Mouse (Mus musculus) spleen, adult 2 months (tissue): Measurements from ENCODE around the gene Ptprg. TPM values are rescaled to one million over a fixed set of nuclear protein-coding genes. Genes with fewer than 3 reads are reported as not detected.

ENCODE experiments used
- DNase-seq, 2 experiments: peaks; one replicate each; pipeline versions ENCODE4 v3.0.0 to v3.0.0-alpha.2; 2012 to 2021; ENCODE audit warnings: low spot score in 2 of 2, low read depth in 1 of 2
- H3K27ac ChIP-seq: fragments of 200-500 bp; 2 replicates; pipeline ENCODE4 v1.5.1; 2012; ENCODE audit warnings: low read length, inconsistent platforms; ENCODE audit not compliant: insufficient read depth
- H3K27me3 ChIP-seq: fragments of 200-500 bp; 2 replicates; pipeline ENCODE4 v1.6.1; 2012; ENCODE audit warnings: mild to moderate bottlenecking, moderate library complexity, low read length, inconsistent platforms; ENCODE audit not compliant: control insufficient read depth, insufficient read depth
- H3K36me3 ChIP-seq: fragments of 200-500 bp; 2 replicates; pipeline ENCODE4 v1.6.1; 2012; ENCODE audit warnings: mild to moderate bottlenecking, low read length, inconsistent platforms; ENCODE audit not compliant: control insufficient read depth, insufficient read depth
- H3K4me1 ChIP-seq: fragments of 200-500 bp; 2 replicates; pipeline ENCODE4 v1.6.1; 2011; ENCODE audit warnings: inconsistent platforms; ENCODE audit not compliant: control insufficient read depth, insufficient read depth, insufficient read length
- H3K4me3 ChIP-seq: fragments of 200-500 bp; 2 replicates; pipeline ENCODE4 v1.5.1; 2011; ENCODE audit warnings: mild to moderate bottlenecking, inconsistent platforms; ENCODE audit not compliant: insufficient read depth, insufficient read length; ENCODE audit errors: extremely low read depth
- CTCF ChIP-seq: fragments of 200-500 bp; IDR thresholded peaks from 2 replicates; pipeline ENCODE4 v1.5.1; 2011; ENCODE audit warnings: mild to moderate bottlenecking, inconsistent platforms; ENCODE audit not compliant: insufficient read depth, insufficient read length, insufficient replicate concordance; ENCODE audit errors: extremely low read depth
- POLR2A ChIP-seq: fragments of 200-500 bp; IDR thresholded peaks from 2 replicates; pipeline ENCODE4 v1.6.1; 2011; ENCODE audit warnings: low read depth, low read length, inconsistent platforms
- WGBS: fragments of 180-500 bp; shearing (Covaris S2); methylation state at CpG from one replicate; pipeline ENCODE4 v1.1.7; 2018; 5-methylcytosine and 5-hydroxymethylcytosine counted together
- polyA plus RNA-seq: library from polyadenylated mRNA; depleted of rRNA; stranded (reverse); fragments of >200 nt; gene quantifications from 2 replicates; pipeline ENCODE4 v1.2.3, GENCODE M21; 2012

The Ptprg gene
- polyA plus RNA-seq, 1 experiment: 4.9 TPM

DNA sequence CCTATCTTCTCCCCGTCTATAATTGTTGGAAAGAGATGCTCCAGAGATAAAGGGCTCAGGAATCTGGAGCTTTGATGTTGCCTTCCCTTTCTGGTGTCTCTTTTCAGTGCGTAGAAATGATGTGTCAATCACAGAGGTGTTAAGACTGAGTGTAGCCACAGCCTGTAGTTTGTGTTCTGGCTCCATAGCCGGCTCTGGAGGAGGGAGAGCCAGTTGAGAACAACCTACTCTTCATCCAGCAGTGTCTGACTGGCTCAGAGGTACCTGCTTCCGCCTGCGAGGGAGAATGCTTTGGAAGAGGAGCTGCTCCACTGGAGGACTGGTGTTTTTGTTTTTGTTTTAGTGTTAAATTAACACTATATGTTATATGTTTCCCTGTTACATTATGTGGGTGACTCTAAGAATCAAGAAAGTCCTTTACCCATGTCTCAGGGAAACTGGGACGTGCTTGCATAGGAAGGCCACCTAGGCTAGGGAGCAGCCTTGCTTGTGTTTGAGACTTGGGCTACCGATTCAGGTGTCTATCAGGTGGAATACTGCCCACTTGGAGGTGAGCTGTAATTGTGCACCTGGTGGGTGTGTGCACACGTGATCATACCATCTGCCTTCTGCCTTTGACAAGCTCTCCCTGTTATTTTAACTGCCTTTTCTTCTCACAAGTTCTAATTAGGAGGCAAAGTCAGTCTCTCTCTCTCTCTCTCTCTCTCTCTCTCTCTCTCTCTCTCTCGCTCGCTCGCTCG lies 282.5 kb downstream of the Ptprg start:
- Histone ChIP-seq H3K4me1 (no peaks in the 10 kb centered on the region), H3K27ac (no peak overlapping the region), H3K36me3 (no peaks in the 10 kb centered on the region), H3K4me3 (no peak overlapping the region), H3K27me3 (no peaks in the 10 kb centered on the region)
- 82% methylated on average over 12 of the region's 12 CpGs for WGBS
- TF ChIP-seq POLR2A: no peak
- no peak for TF ChIP-seq CTCF
- no peak for DNase-seq

- 90% methylated on average over 1 of the region's 1 CpGs for WGBS
- Histone ChIP-seq H3K4me1 (no peaks in the 10 kb centered on the region), H3K36me3 (no peaks in the 10 kb centered on the region), H3K4me3 (no peak overlapping the region), H3K27ac (no peak overlapping the region), H3K27me3 (no peaks in the 10 kb centered on the region)
- TF ChIP-seq POLR2A (no peak), CTCF (no peak)
- DNase-seq: no peak
Observed at GRCm38 (mm10) chr14:11837714-11838113, 284.4 kb downstream of the Ptprg start.

- Histone ChIP-seq H3K27me3 (no peaks in the 10 kb centered on the region), H3K4me3 (no peak overlapping the region), H3K4me1 (no peaks in the 10 kb centered on the region), H3K36me3 (no peaks in the 10 kb centered on the region), H3K27ac (no peak overlapping the region)
- 75% methylated on average over 4 of the region's 4 CpGs for WGBS
- TF ChIP-seq POLR2A: no peak
- no peak for TF ChIP-seq CTCF
- DNase-seq: no peak
Observed at GRCm38 (mm10) chr14:11841621-11842020, 288.3 kb downstream of the Ptprg start.

- no peaks in the 10 kb centered on the region for H3K36me3 ChIP-seq
- no peak overlapping the region for H3K27ac ChIP-seq
- no peak overlapping the region for H3K4me3 ChIP-seq
- no peaks in the 10 kb centered on the region for H3K27me3 ChIP-seq
- TF ChIP-seq POLR2A (no peak), CTCF (no peak)
- H3K4me1 ChIP-seq: no peaks in the 10 kb centered on the region
- WGBS: 84% methylated on average over 3 of the region's 3 CpGs
- DNase-seq: no peak
Observed at GRCm38 (mm10) chr14:11852896-11853295, 299.6 kb downstream of the Ptprg start.

DNA sequence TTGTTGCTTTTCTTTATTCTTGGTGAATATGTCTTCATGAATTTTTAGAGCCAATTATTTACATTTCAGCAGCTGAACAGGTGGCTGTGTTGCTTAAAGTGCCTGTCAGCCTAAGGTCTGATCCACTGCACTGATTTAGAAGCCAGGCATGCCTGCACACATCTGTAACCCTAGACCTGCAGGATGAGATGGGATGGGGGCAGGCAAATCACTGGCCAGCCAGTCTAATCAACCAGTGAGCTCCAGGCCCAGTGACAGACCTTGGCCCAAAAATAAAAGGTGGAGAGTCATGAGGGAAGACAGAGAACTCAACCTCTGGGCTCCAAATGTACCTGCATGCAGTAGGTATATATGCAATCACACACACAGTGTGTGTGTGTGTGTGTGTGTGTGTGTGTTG lies 302.2 kb downstream of the Ptprg start:
- TF ChIP-seq POLR2A (no peak), CTCF (no peak)
- no peak for DNase-seq
- H3K36me3 ChIP-seq: no peaks in the 10 kb centered on the region
- no peaks in the 10 kb centered on the region for H3K4me1 ChIP-seq
- H3K27ac ChIP-seq: no peak overlapping the region
- H3K27me3 ChIP-seq: no peaks in the 10 kb centered on the region
- H3K4me3 ChIP-seq: no peak overlapping the region

DNA sequence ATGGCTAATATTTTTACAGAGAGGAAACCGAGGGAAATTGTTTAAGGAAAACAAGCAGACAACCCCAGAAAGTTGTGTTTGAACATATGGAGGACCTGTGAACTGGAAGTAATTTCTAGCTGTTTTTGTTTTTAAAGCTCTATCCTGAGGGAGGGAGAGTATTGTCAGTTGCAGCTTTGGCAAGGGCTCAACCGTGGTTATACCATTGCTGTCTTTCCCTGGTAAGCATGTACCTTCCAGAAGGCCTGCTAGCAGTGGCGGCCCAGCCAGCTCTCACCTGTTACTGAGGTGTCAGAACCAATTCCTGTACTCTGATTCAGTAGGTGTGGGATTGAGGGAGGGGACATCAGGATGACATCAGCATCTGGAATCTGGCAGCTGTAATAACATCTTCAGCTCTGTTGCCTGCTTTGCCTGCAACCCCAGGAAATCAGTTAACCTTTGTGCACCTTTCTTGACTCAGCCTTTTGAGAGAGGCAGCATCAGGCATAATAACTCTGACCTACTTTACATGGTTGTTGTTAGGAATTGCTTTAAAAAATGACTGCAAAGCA lies 304.7 kb downstream of the Ptprg start:
- TF ChIP-seq POLR2A: no peak
- TF ChIP-seq CTCF: no peak
- H3K4me1 ChIP-seq: no peaks in the 10 kb centered on the region
- no peak for DNase-seq
- no peak overlapping the region for H3K27ac ChIP-seq
- no peaks in the 10 kb centered on the region for H3K27me3 ChIP-seq
- H3K4me3 ChIP-seq: no peak overlapping the region
- H3K36me3 ChIP-seq: no peaks in the 10 kb centered on the region
- WGBS: 82% methylated on average over 3 of the region's 3 CpGs

DNA sequence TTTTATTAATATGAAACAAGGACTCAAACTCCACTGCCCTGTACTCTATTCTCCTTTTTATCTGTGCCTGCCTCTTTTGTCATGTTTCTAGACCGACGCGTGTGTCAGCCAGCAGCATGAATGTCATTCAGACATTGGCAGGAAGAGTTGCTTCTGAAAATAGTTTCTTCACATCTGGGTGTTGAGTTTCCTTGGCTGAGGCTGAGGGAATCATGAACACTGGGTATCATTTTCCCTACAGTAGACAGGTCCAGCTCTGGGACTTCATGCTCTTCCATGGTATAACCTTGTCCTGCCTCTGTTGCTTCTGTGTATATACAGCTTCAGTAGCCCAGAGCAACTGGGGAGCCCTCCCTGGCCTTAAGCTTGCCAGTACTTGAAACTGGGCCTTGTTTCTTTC lies 310.0 kb downstream of the Ptprg start:
- H3K27ac ChIP-seq: no peak overlapping the region
- no peak for DNase-seq
- no peaks in the 10 kb centered on the region for H3K36me3 ChIP-seq
- TF ChIP-seq CTCF (no peak), POLR2A (no peak)
- no peaks in the 10 kb centered on the region for H3K27me3 ChIP-seq
- no peak overlapping the region for H3K4me3 ChIP-seq
- no peaks in the 10 kb centered on the region for H3K4me1 ChIP-seq
- WGBS: 93% methylated on average over 3 of the region's 3 CpGs
